8 mouse cellular contexts compared by ENCODE assay signal in genomic region chr10:81429605-81430061, GRCm38 (mm10). TPM values are rescaled to one million over a fixed set of nuclear protein-coding genes. Genes with fewer than 3 reads are reported as not detected.
A peak's percentile ranks its signal among the peaks of the same experiment; 100 is the strongest.
DNase-seq lines count a peak whose midpoint lies in the region; ATAC-seq lines count a peak whose summit lies in the region.

No protein-coding gene starts in this region.

- 0% methylated on average over 16 of the region's 20 CpGs for WGBS in forebrain, embryonic 16.5 days
- under 1% methylated on average over 20 of the region's 20 CpGs for WGBS in hindbrain, embryonic 10.5 days

- H3K27ac ChIP-seq in forebrain, embryonic 16.5 days (ENCODE audit: low read length): peak overlapping the region; percentile 94
- H3K27ac ChIP-seq in hindbrain, embryonic 10.5 days: peak overlapping the region; percentile 95

- H3K36me3 ChIP-seq in forebrain, embryonic 16.5 days (ENCODE audit: control insufficient read depth, insufficient read depth): no peaks in the 10 kb centered on the region
- no peaks in the 10 kb centered on the region for H3K36me3 ChIP-seq in hindbrain, embryonic 10.5 days

- H3K9ac ChIP-seq in forebrain, embryonic 16.5 days (replicated peaks; ENCODE audit: low read depth, low read length): peak overlapping the region; percentile 85

- H3K27me3 ChIP-seq in forebrain, embryonic 16.5 days (replicated peaks; ENCODE audit: control insufficient read depth, insufficient read depth, low read length): peaks cover 3% of the 10 kb centered on the region; the same call in 1 of the 2 replicates
- H3K27me3 ChIP-seq in hindbrain, embryonic 10.5 days (ENCODE audit: insufficient read depth, poor library complexity, severe bottlenecking): peaks cover 78% of the 10 kb centered on the region

- peak overlapping the region; percentile 81 for H3K4me3 ChIP-seq in forebrain, embryonic 16.5 days (replicated peaks; ENCODE audit: low read length)
- peak overlapping the region; percentile 81 for H3K4me3 ChIP-seq in hindbrain, embryonic 10.5 days

- H3K4me2 ChIP-seq in forebrain, embryonic 16.5 days (ENCODE audit: low read length): peak overlapping the region; percentile 85

- DNase-seq in MEL-GATA-1-ER (ENCODE audit: extremely low read depth, low read depth): peak; percentile 86
- peak; percentile 72 to 78 for DNase-seq in cerebellum, adult 18-20 months
- peak; percentile 71 for DNase-seq in hindbrain, embryonic 10.5 days (ENCODE audit: low spot score)
- peak; percentile 46 to 78 for DNase-seq in left cerebral cortex, adult 8-10 months (ENCODE audit: low spot score in 2 of 2)
- peak; percentile 51 for DNase-seq in right cerebral cortex, postnatal 4 days
- DNase-seq in urinary bladder, postnatal 4 days (ENCODE audit: low spot score in 2 of 2): peak; percentile 80

- peaks cover 58% of the 10 kb centered on the region for H3K4me1 ChIP-seq in forebrain, embryonic 16.5 days (replicated peaks; ENCODE audit: control insufficient read depth, insufficient read depth, low read length)
- peaks cover 73% of the 10 kb centered on the region for H3K4me1 ChIP-seq in hindbrain, embryonic 10.5 days (replicated peaks)

- no peaks in the 10 kb centered on the region for H3K9me3 ChIP-seq in forebrain, embryonic 16.5 days (ENCODE audit: control insufficient read depth, low read length)
- H3K9me3 ChIP-seq in hindbrain, embryonic 10.5 days: 0 out of 2 replicates have a peak, but pooled peaks cover 5% of the 10 kb centered on the region

- ATAC-seq in forebrain, embryonic 16.5 days: peak; percentile 1; the same call in 1 of the 2 replicates
- peak; percentile 30 for ATAC-seq in megakaryocyte-erythroid progenitor cell, adult 5-6 weeks (replicated peaks; ENCODE audit: low FRiP score, low TSS enrichment, poor library complexity, severe bottlenecking)

RNA-seq across cellular contexts. Expression of gene Nfic, which starts 25.8 kb away (rescaled TPM):
- 25.4 and 27.0 TPM in 2 replicates for polyA plus RNA-seq in forebrain, embryonic 16.5 days (2015; fragmentation: Nextera tagmentation; extraction: Ambion mirVana)
- 10.5 and 16.0 TPM in 2 replicates for polyA plus RNA-seq in hindbrain, embryonic 10.5 days (2016; fragmentation: Nextera tagmentation; extraction: Ambion mirVana)
- 10 to 100 TPM; 83.3 to 98.1 (median 85.4) TPM for total RNA-seq in left cerebral cortex, adult 8-10 months (2022)
- 10.6 and 15.9 TPM in 2 replicates for total RNA-seq in megakaryocyte-erythroid progenitor cell, adult 5-6 weeks (2014; fragmentation: Nextera tagmentation)
- 3.0 and 3.4 TPM in 2 replicates for total RNA-seq in megakaryocyte-erythroid progenitor cell, adult 5-6 weeks (2017)

RNA-seq across cellular contexts. Expression of gene Smim24, which starts 36.8 kb away (rescaled TPM):
- 1.2 and 1.8 TPM in 2 replicates for polyA plus RNA-seq in forebrain, embryonic 16.5 days (2015; fragmentation: Nextera tagmentation; extraction: Ambion mirVana)
- polyA plus RNA-seq in hindbrain, embryonic 10.5 days (2016; fragmentation: Nextera tagmentation; extraction: Ambion mirVana): 2.7 and 3.0 TPM in 2 replicates
- total RNA-seq in left cerebral cortex, adult 8-10 months (2022): 1 to 10 TPM in 2 of 4 experiments, under 1 TPM in 2; 0.50 to 1.6 (median 0.84) TPM
- 7.7 and 12.8 TPM in 2 replicates for total RNA-seq in megakaryocyte-erythroid progenitor cell, adult 5-6 weeks (2014; fragmentation: Nextera tagmentation)
- 7.4 and 7.5 TPM in 2 replicates for total RNA-seq in megakaryocyte-erythroid progenitor cell, adult 5-6 weeks (2017)

RNA-seq across cellular contexts. Expression of gene Gm48552, which starts 40.8 kb away (rescaled TPM):
- polyA plus RNA-seq in forebrain, embryonic 16.5 days (2015; fragmentation: Nextera tagmentation; extraction: Ambion mirVana): 1.0 and 2.2 TPM in 2 replicates
- polyA plus RNA-seq in hindbrain, embryonic 10.5 days (2016; fragmentation: Nextera tagmentation; extraction: Ambion mirVana): 1.0 and 2.5 TPM in 2 replicates
- 1 to 10 TPM; 2.5 to 3.3 (median 2.6) TPM for total RNA-seq in left cerebral cortex, adult 8-10 months (2022)
- total RNA-seq in megakaryocyte-erythroid progenitor cell, adult 5-6 weeks (2014; fragmentation: Nextera tagmentation): 4.0 TPM in 1 of 2 replicates, not detected in the other
- total RNA-seq in megakaryocyte-erythroid progenitor cell, adult 5-6 weeks (2017): not detected in 2 replicates

RNA-seq across cellular contexts. Expression of gene Gm48551, which starts 45.4 kb away (rescaled TPM):
- polyA plus RNA-seq in forebrain, embryonic 16.5 days (2015; fragmentation: Nextera tagmentation; extraction: Ambion mirVana): 6.2 and 8.8 TPM in 2 replicates
- 4.0 and 4.8 TPM in 2 replicates for polyA plus RNA-seq in hindbrain, embryonic 10.5 days (2016; fragmentation: Nextera tagmentation; extraction: Ambion mirVana)
- total RNA-seq in left cerebral cortex, adult 8-10 months (2022): 1 to 10 TPM; 2.0 to 5.2 (median 4.0) TPM
- 1.2 and 6.3 TPM in 2 replicates for total RNA-seq in megakaryocyte-erythroid progenitor cell, adult 5-6 weeks (2014; fragmentation: Nextera tagmentation)
- 0.11 and 2.6 TPM in 2 replicates for total RNA-seq in megakaryocyte-erythroid progenitor cell, adult 5-6 weeks (2017)

RNA-seq across cellular contexts. Expression of gene Dohh, which starts 45.4 kb away (rescaled TPM):
- 86.0 and 91.0 TPM in 2 replicates for polyA plus RNA-seq in forebrain, embryonic 16.5 days (2015; fragmentation: Nextera tagmentation; extraction: Ambion mirVana)
- polyA plus RNA-seq in hindbrain, embryonic 10.5 days (2016; fragmentation: Nextera tagmentation; extraction: Ambion mirVana): 95.8 and 98.2 TPM in 2 replicates
- 10 to 100 TPM; 81.4 to 89.7 (median 85.5) TPM for total RNA-seq in left cerebral cortex, adult 8-10 months (2022)
- 12.3 and 31.4 TPM in 2 replicates for total RNA-seq in megakaryocyte-erythroid progenitor cell, adult 5-6 weeks (2014; fragmentation: Nextera tagmentation)
- 31.2 and 37.8 TPM in 2 replicates for total RNA-seq in megakaryocyte-erythroid progenitor cell, adult 5-6 weeks (2017)

Comparison
In these comparisons a context has a peak if more than half of its experiments do, and no peak if none do; other contexts are left out.
1. Peak in every context shown above with its lines: DNase-seq, ATAC-seq, H3K4me3 ChIP-seq and H3K27ac ChIP-seq.
2. RNA of gene Nfic, which starts 25.8 kb away (total RNA-seq): 83.3 to 98.1 TPM in left cerebral cortex, adult 8-10 months; 3.0 to 15.9 TPM in megakaryocyte-erythroid progenitor cell, adult 5-6 weeks; every median in the first group is over 4 times any median in the second.